Mouse (Mus musculus) frontal cortex, postnatal 36 days (tissue): ENCODE data around the gene Car12.

Experiments
- DNase-seq, 2 experiments: peaks; one replicate each; pipeline ENCODE4 v3.0.0; 2022; ENCODE audit warnings: low spot score in 2 of 2

The Car12 gene

DNA sequence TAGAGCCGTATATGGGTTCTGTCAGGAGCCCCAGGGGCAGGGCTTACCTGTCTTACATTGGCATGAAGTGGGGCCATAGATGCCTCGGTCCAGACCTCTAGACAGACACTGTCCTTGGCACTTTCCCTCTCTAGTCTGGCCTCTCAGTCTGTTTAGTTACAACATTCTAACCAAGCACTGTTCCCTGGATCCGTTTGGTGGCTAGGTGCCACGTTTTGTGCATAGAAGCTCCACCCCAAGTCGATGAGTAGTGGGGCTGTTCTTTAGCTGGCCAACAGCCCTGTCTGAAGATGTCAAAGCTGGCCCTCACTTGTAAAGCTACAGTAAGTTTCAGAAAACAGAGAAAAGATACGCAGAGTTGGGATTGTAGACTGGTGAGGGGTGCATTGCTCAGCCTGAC, 2.9 kb upstream of the Car12 start:
- DNase-seq: no peak

DNA sequence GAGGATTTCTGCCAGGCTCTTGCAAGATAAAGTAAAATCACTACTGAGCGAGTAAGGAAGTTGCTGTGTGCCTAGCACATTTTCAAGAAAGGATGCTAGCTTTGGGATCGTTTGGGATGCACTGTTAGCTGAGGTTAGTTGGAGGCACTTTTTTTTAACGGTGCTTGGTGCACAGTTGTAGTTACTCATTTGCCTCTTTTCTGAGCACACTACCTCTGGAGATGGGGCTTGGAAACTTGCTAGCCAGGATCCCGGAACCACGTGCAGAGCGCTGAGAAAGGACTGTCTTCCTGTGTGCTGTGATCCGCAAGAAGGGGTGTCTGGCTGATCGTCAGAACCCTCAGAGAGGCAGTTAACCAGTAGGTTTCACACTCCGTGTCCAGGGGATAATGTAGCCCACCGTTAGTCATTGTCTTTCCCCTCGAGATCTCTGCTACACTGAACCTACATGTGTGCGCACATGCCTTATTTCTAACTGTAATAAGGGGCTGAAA, 583 bp downstream of the Car12 start:
- DNase-seq: no peak

DNA sequence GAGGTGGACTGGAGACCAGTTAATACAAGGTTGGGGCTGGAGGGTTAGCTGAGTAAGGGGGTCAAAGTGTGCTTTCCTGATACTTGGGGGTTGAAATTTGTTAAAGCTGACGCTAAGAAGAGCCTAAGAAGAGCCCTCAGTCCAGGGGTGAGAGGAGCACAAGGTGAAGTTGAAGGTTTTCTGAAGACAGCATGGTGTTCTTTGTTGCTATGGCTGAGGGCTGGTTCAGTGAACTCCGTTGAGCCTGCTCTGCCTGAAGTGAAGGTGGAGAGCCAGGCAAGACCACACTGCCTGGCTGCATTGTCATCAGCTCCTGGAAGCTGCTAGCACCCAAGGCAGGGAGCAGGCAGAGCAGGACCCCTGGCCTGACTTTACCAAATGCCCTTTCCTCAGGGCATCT, 1.9 kb downstream of the Car12 start:
- no peak for DNase-seq

DNA sequence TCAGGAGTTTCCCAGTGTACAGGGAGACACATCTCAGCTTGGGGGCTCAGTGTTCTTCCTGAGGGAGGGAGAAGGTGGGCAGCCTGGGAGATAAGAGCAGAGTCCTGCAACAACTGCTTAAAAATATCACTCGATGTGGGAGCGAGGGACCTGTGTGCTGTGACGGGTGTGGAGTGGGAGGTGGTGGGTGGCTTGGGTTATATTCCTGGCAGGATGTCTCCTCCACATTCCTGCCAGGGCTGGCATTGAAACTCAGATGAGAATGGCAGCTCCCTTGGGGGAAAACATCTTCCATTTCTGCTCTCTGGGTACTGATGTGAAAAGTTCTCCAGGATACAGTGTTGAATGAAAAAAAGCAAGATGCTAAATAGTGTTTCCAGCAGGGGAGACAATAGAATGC, 3.0 kb downstream of the Car12 start:
- DNase-seq: peak; percentile 54 to 71

DNA sequence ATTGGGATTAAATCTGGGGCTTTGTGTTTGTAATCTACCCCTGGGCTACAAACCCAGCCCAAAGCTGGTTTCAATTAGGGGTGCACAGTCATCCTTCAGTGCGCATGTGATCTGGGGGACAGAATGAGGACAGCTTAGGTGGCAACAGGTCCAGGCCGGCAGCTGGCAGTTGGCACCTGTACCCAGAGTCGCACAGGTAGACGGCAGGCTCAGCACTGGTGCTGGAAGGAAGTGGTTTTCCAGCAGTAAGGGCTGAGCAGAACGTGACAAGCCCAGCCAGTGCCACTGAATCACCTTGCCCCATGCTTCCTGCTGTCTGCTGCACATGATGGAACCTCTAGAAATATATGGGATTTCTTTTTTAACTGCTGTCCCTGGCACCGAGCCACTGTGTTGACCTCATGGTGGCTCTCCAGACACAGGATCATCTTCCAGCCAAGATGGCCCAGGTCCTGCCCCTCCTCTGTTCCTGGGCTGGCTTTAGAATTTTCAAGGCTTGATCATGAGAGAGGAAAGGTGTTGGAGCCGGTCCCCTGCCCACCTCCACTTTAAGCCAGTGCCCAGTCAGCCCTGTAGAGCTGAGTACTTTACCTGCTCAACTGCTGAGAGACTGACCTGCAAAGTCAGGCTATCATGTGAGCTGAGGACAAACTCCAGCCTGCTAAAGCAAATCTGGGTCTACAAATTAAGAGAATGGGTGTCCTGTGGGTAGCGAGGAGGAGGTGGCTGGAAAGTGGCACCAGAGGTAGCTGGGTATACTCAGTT, 7.4 kb downstream of the Car12 start:
- DNase-seq: no peak

DNA sequence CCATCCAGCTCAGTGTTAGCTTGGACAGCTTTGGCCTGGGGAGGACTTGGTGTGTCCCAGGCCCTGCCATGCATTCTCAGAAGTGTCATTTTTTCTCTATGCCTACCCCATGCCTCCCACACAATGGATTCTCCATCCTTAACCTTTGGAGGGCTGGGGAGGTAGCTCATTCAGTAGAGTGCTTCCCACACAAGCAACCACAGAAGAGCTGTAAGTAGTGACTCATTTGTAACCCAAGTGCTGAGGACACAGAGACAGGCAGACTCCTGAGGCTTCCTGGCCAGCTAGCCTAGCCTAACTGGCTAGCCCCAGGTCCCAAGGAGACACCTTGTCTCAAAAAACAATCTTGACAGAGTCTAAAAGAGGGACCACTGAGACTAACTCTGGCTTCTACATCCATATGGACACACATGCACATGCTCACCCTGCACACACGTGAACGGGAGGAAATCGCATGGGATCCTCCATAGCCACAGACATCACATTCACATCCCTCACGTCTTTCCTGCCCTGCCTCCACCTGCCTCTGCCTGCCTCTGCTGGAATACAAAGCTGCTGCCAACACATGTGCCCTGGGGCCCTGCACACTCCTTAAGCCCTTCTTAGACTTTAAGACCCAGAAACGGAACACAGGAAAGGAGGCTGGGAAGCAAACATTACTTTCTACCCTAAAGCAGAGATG, 8.8 kb downstream of the Car12 start:
- DNase-seq: no peak

DNA sequence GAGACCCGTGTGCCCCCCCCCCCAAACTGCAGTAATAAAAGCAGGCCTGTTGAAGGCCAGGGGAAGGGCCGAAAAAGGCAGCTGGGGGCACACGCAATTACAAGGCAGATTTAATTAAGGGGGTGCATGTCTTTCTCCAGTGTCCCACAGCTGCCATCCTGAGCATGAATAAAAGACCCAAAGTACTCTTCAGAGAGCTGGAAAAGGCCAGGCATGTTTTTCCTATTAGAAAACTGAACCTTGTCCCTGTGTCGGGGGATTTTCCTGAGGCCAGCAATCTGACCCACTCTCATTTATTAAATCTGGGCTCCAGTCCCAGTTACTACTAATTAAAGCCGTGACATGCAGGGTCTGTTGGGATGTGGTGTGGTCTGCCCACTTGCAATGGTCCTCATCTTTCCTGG, 9.4 kb downstream of the Car12 start:
- no peak for DNase-seq

DNA sequence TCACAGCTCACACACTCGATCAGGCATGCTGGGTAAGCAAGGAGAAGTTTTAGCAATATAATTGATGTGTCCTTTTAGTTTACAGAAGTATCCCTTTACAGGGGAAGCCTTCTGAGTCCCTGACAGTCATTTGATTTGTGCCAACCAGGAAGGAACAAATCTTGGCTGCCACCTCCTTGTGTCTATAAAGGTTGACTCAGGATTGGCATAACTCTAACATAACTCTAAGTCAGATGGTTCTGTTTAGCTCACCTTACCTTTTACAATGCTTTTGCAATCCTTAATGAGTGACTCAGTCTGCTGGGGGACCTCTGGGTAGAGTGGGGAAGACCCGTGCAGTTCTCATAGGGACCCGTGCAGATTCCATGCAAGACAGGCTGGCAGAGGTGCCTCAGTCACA, 12.1 kb downstream of the Car12 start:
- no peak for DNase-seq

DNA sequence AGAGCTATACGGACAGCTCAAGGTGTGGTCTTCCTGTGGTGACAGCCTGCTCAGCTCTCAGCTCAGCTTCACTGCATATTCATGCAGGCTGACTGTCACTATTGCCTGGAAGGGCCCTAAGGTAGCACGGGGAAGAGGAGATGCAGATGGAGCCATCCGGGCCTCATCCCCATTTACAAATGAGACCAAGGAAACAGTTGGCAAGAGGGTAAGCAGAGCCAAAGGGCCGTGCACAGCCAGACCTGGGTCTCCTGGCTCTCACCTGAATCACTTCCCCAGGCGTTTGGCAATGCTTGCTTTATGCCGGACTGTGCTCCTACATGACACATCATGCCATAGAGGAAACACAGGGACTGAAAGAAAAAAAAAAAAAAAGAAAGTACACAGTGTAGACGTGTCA, 13.8 kb downstream of the Car12 start:
- DNase-seq: no peak

DNA sequence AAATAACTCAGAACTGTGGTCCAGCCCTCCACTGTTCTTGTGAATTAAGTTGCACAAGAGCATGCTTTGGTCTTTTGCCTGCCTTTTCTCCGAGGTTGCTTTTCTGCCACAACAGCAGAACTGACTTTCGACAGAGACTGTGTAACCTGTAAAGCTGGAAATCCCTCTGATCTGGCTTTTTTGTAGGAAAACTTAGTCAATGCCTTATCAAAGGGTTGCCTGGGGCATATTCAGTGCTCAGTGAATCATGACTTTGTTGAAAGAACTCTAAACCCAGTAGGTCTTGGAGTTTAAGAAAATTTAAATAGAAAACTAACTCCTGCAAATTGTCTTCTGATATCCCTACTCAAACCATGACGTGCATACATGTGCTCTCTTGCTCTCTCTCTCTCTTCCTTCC, 17.1 kb downstream of the Car12 start:
- DNase-seq: no peak

DNA sequence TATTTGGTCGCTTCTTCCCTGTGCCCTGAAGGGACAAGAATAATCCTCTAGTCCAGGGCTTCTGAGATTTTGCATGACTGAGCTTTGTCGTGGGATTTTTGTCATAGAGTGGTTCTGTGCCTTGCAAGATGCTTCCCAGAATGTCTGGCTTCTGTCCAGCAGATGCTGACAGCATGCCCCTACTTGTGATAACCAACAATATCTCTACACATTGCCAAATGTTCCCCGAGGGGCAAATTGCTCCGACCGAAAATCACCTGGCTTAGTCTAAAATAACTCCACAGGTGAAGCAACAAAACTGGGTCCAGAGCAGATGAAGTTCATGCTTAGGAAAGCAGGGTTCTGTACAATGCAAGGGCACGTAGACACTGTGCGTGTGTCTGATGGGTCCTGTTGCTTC, 17.8 kb downstream of the Car12 start:
- no peak for DNase-seq

DNA sequence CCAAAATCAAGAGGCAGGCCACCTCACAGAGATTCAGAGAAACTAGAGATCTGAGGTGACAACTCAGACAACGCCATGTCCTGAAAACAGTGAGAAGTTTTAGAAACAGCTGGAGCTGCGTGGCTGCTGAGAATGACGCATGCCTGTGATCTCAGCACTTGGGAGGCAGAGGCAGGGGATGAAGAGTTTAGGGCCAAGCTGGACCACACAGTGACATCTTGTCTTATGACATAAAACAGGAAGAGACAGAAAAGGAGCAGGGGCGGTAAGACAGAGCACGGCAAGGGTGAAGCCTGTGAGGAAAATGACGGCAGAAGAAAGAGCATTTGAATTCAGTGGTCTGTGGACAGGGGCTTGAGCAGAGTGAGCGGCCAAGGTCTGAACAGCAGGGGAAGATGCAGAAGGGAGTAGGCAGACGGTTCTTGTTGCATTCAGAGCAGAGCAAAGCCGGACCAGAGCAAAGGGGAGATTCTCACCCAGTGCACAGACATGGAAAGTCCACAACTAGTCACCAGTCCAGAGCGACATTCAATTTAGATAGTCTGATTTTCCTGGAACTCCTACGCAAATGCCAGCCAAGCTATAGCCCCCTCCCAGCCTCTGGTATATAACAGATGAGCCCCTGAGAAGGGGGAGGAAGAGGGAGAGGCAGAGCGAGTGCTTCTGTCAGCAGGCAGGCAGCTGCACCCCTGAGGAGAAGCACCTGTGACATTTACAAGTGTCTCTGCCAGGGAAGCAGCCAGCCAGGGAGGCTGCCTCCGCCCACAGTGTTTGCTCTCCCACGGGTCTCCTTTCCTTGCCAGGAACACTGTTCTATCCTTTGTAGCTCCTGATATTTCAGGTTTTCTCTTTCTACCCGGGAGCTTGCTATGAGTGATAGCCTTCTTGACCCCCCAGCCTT, 19.6 kb downstream of the Car12 start:
- peak; percentile 70 to 76 for DNase-seq

DNA sequence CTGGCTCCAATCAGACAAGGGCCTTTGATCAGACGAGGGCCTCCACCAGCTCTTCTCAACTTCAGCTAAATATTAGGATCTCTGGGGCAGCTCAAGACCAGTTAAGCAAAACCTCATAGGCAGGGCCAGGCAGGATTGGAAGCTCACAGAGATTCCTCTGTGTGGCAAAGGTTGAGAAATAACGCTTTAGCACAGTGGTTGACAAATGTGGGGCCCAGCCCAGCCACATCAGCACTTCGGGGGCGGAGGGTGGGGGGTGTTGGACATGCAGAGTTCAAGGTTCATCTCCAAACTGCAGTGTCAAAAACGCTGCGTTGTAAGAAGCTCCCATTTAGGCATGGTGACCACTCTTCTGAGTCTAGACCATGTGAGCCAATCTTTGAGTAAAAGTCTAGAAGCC, 21.1 kb downstream of the Car12 start:
- DNase-seq: no peak

DNA sequence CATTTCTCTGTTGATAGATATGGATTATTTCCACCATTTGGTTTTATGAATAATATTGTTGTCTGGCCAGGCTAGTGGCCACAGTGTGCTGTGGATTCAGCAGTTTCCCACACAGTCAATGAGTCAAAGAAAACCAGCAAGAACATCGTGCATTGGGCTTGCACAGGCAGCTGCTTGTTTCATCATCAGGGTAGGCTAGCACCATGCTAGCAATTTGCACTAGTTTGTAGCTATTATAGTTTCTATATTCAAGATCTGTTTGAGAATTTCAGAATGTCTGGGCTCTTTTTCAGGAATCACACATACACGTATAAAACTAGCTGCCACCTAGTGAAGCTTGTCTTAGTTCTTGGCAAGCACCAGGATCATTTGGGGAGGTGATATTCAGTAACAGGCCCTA, 21.6 kb downstream of the Car12 start:
- DNase-seq: peak in 1 of 2 experiments; percentile 34

DNA sequence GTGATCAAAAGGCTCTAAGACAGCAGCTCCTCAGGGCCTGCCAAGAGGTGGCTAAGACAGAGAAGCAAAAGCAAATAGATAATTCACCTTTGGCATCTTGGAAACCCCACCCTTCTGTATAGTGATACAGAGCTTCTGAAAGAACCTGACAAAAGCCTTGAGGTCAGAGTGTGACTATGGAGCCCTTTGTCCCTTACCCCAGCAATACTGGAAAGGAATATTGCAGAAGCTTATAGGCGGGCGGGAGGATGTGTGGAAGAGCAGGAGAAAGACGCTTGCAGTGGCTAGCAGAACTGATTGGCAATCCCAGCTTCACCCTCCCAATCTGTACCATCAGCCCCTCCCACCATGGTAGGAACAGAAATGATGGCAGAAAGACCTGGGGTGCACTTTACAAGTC, 22.5 kb downstream of the Car12 start:
- DNase-seq: no peak

DNA sequence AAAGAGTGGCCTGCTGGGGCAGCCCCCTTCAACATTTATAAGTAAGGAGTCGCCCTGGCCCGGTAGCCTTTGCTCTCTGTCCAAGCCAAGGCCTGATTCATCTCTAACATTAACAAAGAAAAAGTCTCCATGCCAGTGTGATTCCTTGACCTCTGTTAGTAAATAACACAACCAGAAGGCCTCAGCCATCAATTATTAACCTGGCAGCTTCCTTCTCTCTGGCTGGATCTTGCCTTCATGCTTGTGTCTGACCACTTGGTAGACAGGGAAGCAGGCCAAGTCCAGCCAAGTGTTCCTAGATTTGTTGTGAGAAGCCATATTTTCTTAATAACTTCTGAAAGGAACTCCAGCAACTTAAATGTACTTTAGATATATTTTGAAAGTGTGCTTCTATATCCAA, 23.1 kb downstream of the Car12 start:
- DNase-seq: no peak

DNA sequence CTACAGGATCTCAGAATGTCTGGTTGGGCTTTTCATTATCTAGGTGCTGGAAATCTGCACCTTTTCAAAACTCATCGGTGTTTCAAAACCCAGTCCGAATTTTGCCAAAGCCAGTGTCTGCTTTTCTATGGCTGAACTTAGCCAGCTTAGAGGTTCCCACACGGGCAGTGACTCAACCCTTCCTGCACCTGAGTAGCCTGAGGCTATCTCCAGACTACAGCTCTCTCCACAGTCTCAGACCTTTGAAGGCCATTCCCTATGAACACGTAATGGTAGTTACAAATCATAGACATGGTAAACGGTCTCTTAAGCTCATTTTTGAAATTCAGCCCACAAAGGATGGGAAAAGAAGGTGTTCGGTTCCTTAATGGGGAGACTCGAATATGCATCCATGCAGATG, 26.0 kb downstream of the Car12 start:
- DNase-seq: no peak

DNA sequence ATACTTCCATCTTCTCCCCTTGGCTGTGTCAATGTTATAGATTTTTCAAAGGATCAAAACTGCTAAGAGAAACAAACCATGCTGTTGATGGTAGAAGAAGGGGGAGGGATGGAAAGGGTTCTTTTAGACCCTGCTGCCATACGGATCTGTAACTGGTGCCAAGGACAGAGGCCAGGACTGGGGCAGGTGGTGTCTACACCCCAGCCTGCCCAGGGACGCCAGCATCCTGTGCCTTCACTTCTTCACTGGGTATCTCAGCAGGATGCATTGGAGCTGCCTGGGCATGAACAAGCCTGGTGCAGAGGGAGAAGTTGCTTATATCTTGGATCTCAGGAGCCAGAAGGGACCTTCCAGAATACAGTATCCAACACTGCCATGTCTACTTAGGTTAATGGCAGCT, 31.0 kb downstream of the Car12 start:
- DNase-seq: no peak

DNA sequence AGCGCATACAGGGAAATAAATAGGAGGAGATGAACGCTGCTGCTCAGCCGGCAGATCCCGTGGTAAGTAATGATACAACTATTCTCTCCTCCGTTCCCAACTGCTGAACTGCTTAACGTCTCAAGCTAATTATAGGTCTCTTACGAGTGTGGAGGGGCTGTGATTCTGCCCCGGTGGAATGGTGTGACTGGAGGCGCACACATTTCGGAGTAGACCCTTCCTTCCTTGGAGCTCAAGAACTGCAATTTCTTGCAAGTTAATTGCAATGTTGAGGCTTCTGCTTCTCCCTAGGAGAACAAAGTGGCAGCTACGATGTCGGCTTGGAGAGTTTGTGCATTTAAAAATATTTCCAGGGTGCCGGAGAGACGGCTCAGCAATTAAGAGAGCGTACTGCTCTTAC, 34.9 kb downstream of the Car12 start:
- DNase-seq: peak in 1 of 2 experiments; percentile 30

DNA sequence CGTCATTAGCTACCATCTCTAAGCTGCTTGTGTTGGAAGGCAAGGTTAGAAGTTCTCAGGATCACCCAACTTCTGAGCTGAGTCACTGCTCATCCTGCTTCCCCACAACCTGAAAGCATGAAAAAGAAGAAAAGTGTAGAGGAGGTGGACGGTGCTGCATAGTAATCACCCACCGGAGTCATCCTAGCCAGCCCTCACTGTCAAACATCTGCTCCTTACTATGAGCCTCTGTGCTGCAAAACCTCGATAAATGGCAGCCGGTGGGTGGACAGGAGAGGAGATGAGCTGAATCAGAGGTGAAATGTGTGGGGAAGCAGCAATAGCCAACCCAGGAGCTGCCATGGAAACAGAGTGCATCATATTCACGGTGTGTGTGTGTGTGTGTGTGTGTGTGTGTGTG, 39.4 kb downstream of the Car12 start:
- peak; percentile 42 to 44 for DNase-seq

DNA sequence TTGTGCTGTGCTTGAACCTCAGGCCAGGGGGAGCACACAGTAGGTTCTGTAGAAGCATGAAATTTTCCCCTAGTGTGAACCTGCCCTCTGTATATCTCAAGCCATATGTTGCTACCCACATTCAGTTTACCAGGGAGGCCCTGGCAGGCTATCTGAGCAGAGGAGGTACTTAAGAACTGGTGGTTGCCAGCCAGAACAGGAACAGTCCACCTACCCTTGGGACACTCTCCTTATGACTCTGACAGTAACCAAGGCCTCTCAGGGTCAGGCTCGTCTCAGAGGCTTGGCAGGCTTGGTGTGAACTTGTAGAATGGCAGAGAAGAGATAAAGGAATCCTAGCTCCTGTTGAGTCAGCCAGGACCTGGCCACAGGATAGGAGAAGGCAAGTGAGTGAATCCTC, 47.5 kb downstream of the Car12 start:
- no peak for DNase-seq

DNA sequence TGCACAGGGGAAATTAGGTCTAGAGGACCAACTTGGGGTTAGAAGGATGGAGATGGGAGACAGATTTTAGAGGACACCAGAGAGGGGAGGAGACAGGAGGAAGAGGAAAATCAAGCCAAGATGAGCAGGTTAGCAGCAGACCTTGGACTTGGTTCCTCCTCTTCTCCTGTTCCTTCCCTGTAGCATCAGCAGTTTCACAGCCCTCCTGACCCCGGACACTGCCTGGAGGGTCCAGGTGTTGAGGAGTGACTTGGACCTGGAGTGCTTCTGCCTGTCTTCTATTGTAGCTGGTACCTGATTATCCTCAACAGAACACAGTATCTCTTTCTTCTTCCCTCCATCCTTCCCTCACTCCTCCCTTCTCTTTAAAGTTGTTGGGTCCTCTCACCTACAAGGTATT, 55.2 kb downstream of the Car12 start:
- DNase-seq: no peak
